ENCODE assay signal across 22 mouse cellular contexts in genomic region chr5:85177787-85178186, GRCm38 (mm10).
DNase-seq lines count a peak whose midpoint lies in the region; ATAC-seq and TF ChIP-seq lines count a peak whose summit lies in the region.
"Had no signal": no experiment of that assay in that cellular context is flagged by ENCODE, and none has a peak within 500 bp of the region (broad histone marks: within the 10 kb centered on the region; RNA-seq: fewer than 3 reads in every experiment).

No protein-coding gene starts in this region.

- H3K36me3 ChIP-seq in hindbrain, embryonic 13.5 days: no peaks in the 10 kb centered on the region
- H3K36me3 ChIP-seq in hindbrain, embryonic 10.5 days: no peaks in the 10 kb centered on the region
- H3K36me3 ChIP-seq in hindbrain, embryonic 15.5 days: no peaks in the 10 kb centered on the region
- H3K36me3 ChIP-seq in midbrain, embryonic 16.5 days (ENCODE audit: control insufficient read depth, insufficient read depth, low read length): no peaks in the 10 kb centered on the region
- H3K36me3 ChIP-seq: embryonic facial prominence, embryonic 15.5 days; forebrain, embryonic 10.5 days; forebrain, embryonic 15.5 days; heart, embryonic 15.5 days had no signal

- 46% methylated on average over 9 of the region's 9 CpGs for WGBS in hindbrain, embryonic 13.5 days
- WGBS in hindbrain, embryonic 10.5 days: 66% methylated on average over 9 of the region's 9 CpGs
- 37% methylated on average over 9 of the region's 9 CpGs for WGBS in hindbrain, embryonic 15.5 days
- WGBS in midbrain, embryonic 16.5 days: 30% methylated on average over 9 of the region's 9 CpGs

- H3K4me1 ChIP-seq in hindbrain, embryonic 13.5 days (replicated peaks): no peaks in the 10 kb centered on the region
- no peaks in the 10 kb centered on the region for H3K4me1 ChIP-seq in hindbrain, embryonic 10.5 days (replicated peaks)
- H3K4me1 ChIP-seq in hindbrain, embryonic 15.5 days (replicated peaks): no peaks in the 10 kb centered on the region
- peaks cover 2% of the 10 kb centered on the region; the same call in 1 of the 2 replicates for H3K4me1 ChIP-seq in midbrain, embryonic 16.5 days (ENCODE audit: control insufficient read depth, insufficient read depth, low read length)
- H3K4me1 ChIP-seq: embryonic facial prominence, embryonic 15.5 days; forebrain, embryonic 10.5 days; forebrain, embryonic 15.5 days; heart, embryonic 15.5 days had no signal

- H3K9me3 ChIP-seq in hindbrain, embryonic 13.5 days: no peaks in the 10 kb centered on the region
- no peaks in the 10 kb centered on the region for H3K9me3 ChIP-seq in hindbrain, embryonic 10.5 days
- H3K9me3 ChIP-seq in hindbrain, embryonic 15.5 days: no peaks in the 10 kb centered on the region
- no peaks in the 10 kb centered on the region for H3K9me3 ChIP-seq in midbrain, embryonic 16.5 days (replicated peaks; ENCODE audit: control insufficient read depth, low read length, poor library complexity, severe bottlenecking)
- H3K9me3 ChIP-seq: embryonic facial prominence, embryonic 15.5 days; forebrain, embryonic 10.5 days; forebrain, embryonic 15.5 days; heart, embryonic 15.5 days had no signal

- ATAC-seq in hindbrain, embryonic 13.5 days (ENCODE audit: low FRiP score): peak; percentile 68
- no peak for ATAC-seq in hindbrain, embryonic 15.5 days (ENCODE audit: low FRiP score, low read depth)
- peak; percentile 39 for ATAC-seq in midbrain, embryonic 16.5 days
- ATAC-seq: forebrain, embryonic 15.5 days; intestine, embryonic 16.5 days had no signal

- H3K4me3 ChIP-seq in hindbrain, embryonic 13.5 days: no peak overlapping the region
- H3K4me3 ChIP-seq in hindbrain, embryonic 10.5 days: no peak overlapping the region
- H3K4me3 ChIP-seq in hindbrain, embryonic 15.5 days: no peak overlapping the region
- H3K4me3 ChIP-seq in midbrain, embryonic 16.5 days (ENCODE audit: low read depth, low read length): no peak overlapping the region
- H3K4me3 ChIP-seq: embryonic facial prominence, embryonic 15.5 days; erythroblast, embryonic 14.5 days; forebrain, embryonic 10.5 days; forebrain, embryonic 15.5 days; heart, adult 2 months; heart, embryonic 15.5 days had no signal

- peak overlapping the region; percentile 10; the same call in 1 of the 2 replicates for H3K4me2 ChIP-seq in hindbrain, embryonic 13.5 days
- peak overlapping the region; percentile 29; the same call in 1 of the 2 replicates for H3K4me2 ChIP-seq in hindbrain, embryonic 15.5 days
- H3K4me2 ChIP-seq in midbrain, embryonic 16.5 days (ENCODE audit: low read length): no peak overlapping the region
- H3K4me2 ChIP-seq: embryonic facial prominence, embryonic 15.5 days; forebrain, embryonic 15.5 days; heart, embryonic 11.5 days; heart, embryonic 15.5 days had no signal

- H3K9ac ChIP-seq in hindbrain, embryonic 13.5 days: no peak overlapping the region
- no peak overlapping the region for H3K9ac ChIP-seq in hindbrain, embryonic 15.5 days
- H3K9ac ChIP-seq in midbrain, embryonic 16.5 days (ENCODE audit: low read depth, low read length): no peak overlapping the region
- H3K9ac ChIP-seq: embryonic facial prominence, embryonic 15.5 days; forebrain, embryonic 15.5 days; heart, embryonic 15.5 days had no signal

- no peak for TF ChIP-seq POLR2A in brain, embryonic 14.5 days (IDR thresholded peaks at IDR 0.05; ENCODE audit: borderline replicate concordance, extremely low read depth, insufficient read depth, insufficient read length, poor library complexity, severe bottlenecking)

- H3K27me3 ChIP-seq in hindbrain, embryonic 13.5 days: no peaks in the 10 kb centered on the region
- no peaks in the 10 kb centered on the region for H3K27me3 ChIP-seq in hindbrain, embryonic 10.5 days (ENCODE audit: insufficient read depth, poor library complexity, severe bottlenecking)
- H3K27me3 ChIP-seq in hindbrain, embryonic 15.5 days: no peaks in the 10 kb centered on the region
- no peaks in the 10 kb centered on the region for H3K27me3 ChIP-seq in midbrain, embryonic 16.5 days (ENCODE audit: control insufficient read depth, insufficient read depth, low read depth, low read length)
- H3K27me3 ChIP-seq: embryonic facial prominence, embryonic 15.5 days; forebrain, embryonic 15.5 days; heart, embryonic 15.5 days had no signal

- TF ChIP-seq CTCF in brain, embryonic 14.5 days (IDR thresholded peaks at IDR 0.05; ENCODE audit: borderline replicate concordance, extremely low read depth, insufficient read depth, insufficient read length): no peak

- no peak for DNase-seq in hindbrain, embryonic 10.5 days (ENCODE audit: low spot score)
- DNase-seq in brain, embryonic 14.5 days (ENCODE audit: low read depth): peak; percentile 68
- no peak for DNase-seq in lung, postnatal 25 days (ENCODE audit: low spot score)
- no peak for DNase-seq in adrenal gland, postnatal 14 days
- no peak for DNase-seq in natural killer cell, adult 2 months (ENCODE audit: low spot score in 2 of 2)
- DNase-seq: adrenal gland, adult 8-10 months; cerebellum, adult 11-12 months; cerebellum, adult 9-10 months; cerebellum, postnatal 25 days; gastrocnemius, postnatal 14 days; heart, adult 2 months; heart, postnatal 36 days had no signal

- no peak overlapping the region for H3K27ac ChIP-seq in hindbrain, embryonic 13.5 days
- no peak overlapping the region for H3K27ac ChIP-seq in hindbrain, embryonic 10.5 days
- H3K27ac ChIP-seq in hindbrain, embryonic 15.5 days (replicated peaks): no peak overlapping the region
- H3K27ac ChIP-seq in midbrain, embryonic 16.5 days (ENCODE audit: low read length): no peak overlapping the region
- H3K27ac ChIP-seq: embryonic facial prominence, embryonic 15.5 days; forebrain, embryonic 10.5 days; forebrain, embryonic 15.5 days; heart, adult 2 months; heart, embryonic 15.5 days had no signal
